Mouse (Mus musculus): ENCODE measurements around the gene Cyp11a1. TPM values are rescaled to one million over a fixed set of nuclear protein-coding genes. Genes with fewer than 3 reads are reported as not detected.

Cyp11a1 gene
- total RNA-seq, 2 experiments from 2014 or later, result 3.5 to 6.7 TPM

DNA sequence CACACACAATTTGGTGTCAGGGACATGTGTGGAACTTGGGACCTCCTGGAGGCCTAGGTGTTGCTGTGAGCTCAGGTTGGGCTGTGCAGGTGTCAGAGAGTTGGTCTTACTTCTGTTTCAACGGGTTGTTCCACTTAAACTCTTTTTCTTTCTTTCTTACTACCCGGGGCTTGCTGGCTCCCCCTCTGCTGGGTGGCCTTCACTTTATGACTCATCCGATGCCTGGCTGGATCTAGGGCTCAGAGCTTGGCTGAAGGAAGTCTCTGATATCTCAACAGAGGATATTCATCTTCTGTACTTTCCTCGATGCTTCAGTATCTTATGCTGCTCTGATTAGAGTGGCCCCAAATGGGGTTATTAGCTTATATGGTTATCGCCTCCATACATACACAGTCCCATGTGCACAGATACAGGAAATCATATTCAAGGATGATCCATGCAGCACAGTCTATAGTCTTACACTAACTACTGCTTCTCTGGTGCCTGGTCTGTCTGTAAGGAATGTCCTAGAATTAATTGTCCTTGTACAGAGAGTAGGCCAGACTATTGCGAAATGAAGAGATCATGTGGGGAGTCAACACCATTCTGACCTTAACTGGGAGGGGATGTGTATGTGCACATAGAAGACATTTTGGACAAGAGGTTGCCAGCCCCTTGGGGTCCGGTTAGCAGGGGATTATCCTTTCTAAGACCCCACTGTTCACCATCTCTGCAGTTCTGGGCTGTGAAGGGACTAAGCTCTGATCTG is 29.9 kb downstream of the Cyp11a1 start:
- peak in 1 of 2 experiments; percentile 52 for DNase-seq (ENCODE audit: low spot score in 2 of 2)
- intact Hi-C loops (cut with DNase I), result loop anchor here (5.0 kb wide), 1 partner anchor 246 kb away; no protein-coding TSS in a partner anchor

DNA sequence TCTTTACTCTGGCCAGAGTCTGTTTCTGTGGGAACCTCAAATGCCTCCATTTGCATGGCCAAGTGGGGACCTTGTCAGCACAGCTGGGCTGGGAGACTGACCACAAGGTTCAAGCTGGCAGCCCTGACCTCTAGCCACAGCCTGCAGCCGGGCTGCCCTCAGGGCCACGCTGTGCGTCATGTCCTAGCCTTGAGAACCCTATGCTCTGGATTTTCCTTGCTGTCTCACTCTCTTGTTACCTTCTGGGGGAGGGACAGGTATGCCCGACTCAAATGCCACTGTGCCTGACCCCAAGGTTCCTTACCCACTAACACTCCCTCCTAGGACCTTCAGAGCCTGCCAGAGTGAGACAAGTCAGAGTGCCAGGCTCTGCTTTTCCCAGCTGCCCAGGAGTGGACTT is 30.8 kb downstream of the Cyp11a1 start:
- intact Hi-C loops (cut with DNase I), result loop anchor here (5.0 kb wide), 1 partner anchor 245 kb away; no protein-coding TSS in a partner anchor
- no peak for DNase-seq (ENCODE audit: low spot score in 2 of 2)

DNA sequence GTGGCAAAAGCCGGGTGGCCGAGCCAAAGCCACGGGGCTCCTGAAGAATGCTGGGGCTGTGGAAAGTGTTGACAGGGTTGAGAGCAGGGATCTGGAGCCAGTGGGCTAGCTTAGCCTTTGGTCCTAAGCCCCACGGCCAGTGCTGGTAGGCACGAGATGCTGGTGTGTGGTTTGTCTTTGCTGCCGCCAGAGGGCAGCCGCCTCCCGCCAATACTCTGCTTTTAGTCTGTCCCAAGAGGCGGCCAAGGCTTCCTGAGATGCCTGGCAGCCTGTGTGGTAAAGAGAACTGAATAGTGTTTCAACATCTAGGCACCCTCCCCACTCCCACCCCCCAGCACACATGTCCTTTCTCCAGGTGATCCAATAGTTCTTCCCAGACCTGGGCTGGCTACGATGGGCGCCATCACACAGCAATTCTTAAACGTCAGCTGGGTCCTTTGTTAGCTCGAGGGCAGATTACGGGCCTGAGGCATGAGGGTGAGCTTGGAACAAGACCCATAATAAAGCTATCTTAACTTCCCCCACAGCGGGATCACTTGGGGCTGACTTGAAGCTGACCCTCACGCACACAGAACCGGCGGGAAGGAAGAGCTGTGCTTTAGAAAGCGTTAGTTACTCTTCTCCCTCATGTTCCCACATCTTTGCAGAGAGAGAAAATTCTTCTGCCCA is 32.4 kb downstream of the Cyp11a1 start:
- intact Hi-C loops (cut with DNase I), result loop anchor here (1.0 to 5.0 kb wide), 2 partner anchors 166 to 244 kb away; partner anchors contain the start of genes Islr and Islr2
- peak; percentile 82 to 85 for DNase-seq (ENCODE audit: low spot score in 2 of 2)

DNA sequence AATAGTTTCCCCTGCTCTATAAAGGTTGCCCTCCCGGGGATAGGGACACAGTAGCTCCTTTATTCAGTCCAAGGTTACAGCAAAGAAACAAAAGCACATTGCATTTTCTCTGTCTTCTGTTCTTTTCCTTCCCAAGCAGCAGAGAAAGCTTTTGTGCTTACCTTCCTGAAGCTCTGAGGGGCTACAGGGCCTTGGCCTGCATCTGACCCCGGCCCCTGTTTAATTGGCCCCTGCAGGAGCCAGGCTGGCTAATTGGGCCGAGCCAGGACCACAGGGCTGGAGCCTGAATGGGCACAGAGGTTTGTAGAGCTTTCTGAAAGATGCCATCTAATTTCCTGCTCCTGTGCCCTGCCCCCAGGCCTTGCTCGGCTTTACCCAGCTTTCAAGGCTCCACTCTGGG is 34.8 kb downstream of the Cyp11a1 start:
- intact Hi-C loops (cut with DNase I), result no loop called here
- DNase-seq (ENCODE audit: low spot score in 2 of 2), result no peak

DNA sequence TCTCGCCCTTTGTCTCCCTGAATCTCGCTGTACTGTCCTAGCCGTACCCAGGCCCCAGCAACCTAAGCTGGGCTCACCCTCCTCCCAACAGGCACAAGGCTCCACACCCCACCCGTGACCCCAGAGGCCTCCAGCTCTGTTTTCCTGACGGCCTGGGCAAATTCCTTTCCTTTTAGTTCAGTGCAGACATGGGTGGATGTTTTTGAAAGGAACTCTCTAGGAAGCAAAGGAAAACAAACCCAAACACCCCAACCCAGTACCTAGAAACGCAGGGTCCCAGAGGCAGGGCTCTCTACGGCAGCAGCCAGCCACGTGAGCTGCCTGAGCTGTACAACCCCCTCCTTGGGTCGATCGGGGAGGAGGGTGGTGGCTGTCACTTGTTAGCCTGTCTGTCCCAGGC is 36.2 kb downstream of the Cyp11a1 start:
- DNase-seq (ENCODE audit: low spot score in 2 of 2), result no peak
- intact Hi-C loops (cut with DNase I), result no loop called here

DNA sequence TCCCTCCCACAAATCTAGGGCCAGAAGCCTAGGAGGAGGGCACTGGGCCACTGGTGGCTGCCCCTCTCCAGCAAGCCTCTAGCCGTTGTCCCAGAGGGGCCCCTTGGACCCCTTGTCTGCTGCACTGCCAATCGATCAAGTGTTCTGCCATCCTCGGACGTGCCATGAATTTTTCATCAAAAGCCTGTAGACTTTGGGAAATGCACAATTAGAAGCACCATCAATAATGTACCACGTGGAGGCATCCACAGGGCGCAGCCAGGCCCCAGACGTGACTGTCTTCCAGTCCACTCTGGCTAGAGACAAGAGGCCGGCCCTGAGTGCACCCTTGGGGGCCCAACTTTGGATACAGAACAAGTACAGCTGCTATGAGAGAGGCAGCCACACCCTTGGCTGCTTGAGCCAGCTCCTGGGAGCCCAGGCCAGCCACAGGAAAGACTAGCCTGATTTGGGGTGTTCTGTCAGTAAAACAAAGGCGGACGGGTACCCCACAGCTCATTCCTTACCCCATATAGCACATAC is 37.3 kb downstream of the Cyp11a1 start:
- DNase-seq (ENCODE audit: low spot score in 2 of 2), result no peak
- intact Hi-C loops (cut with DNase I), result no loop called here

DNA sequence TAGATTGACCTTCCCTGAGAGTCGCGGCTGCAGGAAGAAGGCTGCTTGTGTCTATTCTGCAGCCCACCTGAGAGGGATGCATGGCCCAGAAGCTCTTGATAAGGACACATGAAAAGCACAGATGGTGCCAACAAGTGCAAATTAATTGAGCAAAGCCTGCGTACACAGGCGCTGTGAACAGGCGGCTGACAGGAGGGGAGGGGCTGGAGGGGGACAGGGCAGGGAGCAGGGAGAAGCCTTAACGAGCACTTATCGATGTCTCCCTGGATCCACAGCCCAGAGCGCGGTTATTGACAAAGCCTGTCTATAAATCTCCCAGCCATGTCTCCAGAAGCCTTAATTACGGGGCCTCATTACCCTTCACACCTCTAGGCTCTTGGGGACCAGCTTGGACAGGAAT is 38.6 kb downstream of the Cyp11a1 start:
- DNase-seq (ENCODE audit: low spot score in 2 of 2), result no peak
- intact Hi-C loops (cut with DNase I), result no loop called here

DNA sequence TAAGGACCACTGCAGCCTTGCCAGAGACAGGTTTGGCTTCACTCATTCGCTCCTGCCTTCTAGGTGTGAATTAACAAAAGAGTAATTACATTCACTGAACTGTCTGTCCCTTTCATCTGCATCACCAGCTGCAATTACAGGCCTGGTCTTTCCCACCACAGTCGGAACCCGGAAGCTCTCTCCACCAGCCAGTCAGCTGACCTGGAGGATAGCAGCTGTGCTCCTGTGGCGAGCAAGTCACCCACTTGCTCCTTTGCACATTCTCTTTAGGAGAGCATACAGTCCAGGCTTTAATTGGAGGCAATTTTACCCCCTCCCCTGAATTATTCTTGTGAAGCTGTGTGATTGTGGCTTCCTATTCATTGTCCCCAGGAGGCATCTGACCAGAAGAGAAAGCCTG is 39.4 kb downstream of the Cyp11a1 start:
- intact Hi-C loops (cut with DNase I), result no loop called here
- DNase-seq (ENCODE audit: low spot score in 2 of 2), result no peak

DNA sequence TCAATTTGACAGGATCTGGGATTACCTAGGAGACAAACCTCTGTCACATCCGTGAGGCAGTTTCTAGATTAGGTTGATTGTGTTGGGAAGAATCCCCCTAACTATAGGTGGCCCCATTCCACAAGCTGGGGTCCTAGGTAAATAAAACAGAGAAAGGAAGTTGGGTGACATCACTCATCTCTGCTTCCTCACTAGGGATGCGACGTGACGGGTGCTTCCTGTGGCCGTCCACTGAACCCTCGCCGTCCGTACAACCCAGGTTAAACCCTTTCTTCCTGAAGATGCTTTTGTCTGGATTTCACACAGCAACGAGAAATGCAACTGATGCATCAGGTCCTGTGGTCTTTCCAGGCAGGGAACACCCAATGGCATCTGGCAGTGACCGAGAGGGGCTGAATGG is 40.9 kb downstream of the Cyp11a1 start:
- intact Hi-C loops (cut with DNase I), result no loop called here
- no peak for DNase-seq (ENCODE audit: low spot score in 2 of 2)

DNA sequence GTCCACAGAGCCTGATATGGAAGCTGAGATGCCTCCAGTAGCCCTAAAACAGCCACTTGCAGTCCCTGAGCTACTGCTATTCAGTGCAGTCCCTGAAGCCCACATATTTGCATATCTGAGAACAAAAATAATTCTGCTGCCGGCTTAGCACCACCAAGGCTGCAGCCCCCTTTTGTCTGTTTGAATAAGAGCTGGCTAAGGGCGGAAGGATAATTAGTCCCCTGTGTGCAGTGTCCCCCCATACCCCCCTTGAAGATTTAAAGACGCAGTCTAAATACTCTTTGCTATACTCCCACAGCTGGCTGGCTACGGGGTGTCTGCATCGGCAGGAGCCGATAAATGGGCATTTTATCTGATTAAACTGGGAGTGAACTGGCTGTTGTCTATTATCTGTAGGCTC is 42.4 kb downstream of the Cyp11a1 start:
- intact Hi-C loops (cut with DNase I), result no loop called here
- no peak for DNase-seq (ENCODE audit: low spot score in 2 of 2)

DNA sequence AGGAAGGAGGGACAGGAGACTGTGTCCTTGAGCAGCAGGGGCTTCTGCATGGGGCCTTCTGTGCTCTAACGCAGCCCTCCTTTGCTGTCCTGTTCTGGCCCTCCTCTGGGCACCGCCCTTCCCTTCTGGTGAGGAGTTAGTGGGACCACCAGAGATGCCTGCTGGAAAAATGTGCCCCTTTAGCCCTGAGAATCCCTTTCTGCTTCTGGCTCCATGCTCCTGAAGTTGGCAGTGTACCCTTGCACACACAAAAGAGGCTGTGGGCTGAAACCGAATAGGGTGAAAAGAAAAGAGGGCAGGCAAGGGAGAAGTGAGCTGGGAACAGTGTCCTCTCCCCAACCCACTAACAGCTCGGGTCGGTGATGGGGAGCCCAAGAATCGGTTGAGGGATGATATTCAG is 43.0 kb downstream of the Cyp11a1 start:
- no peak for DNase-seq (ENCODE audit: low spot score in 2 of 2)
- intact Hi-C loops (cut with DNase I), result no loop called here

DNA sequence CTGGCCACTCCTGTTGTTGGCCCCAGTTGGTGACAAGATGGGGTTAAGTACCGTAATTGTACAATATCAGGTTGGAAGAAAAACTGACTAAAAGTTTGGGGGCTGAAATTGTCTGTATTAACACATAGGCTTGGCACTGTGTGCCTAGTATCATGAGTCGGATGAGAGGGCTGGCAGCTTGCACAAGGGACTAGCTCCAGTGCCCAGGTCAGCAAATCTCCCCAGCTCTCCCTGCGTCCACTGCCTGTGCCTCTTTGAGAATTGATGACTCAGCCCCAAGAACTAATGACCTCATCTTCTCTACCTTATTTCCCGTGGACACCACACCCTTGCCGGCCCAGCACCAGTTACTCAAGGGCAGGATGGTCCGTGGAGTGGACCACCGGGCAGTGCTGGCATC is 43.6 kb downstream of the Cyp11a1 start:
- intact Hi-C loops (cut with DNase I), result no loop called here
- DNase-seq (ENCODE audit: low spot score in 2 of 2), result no peak

DNA sequence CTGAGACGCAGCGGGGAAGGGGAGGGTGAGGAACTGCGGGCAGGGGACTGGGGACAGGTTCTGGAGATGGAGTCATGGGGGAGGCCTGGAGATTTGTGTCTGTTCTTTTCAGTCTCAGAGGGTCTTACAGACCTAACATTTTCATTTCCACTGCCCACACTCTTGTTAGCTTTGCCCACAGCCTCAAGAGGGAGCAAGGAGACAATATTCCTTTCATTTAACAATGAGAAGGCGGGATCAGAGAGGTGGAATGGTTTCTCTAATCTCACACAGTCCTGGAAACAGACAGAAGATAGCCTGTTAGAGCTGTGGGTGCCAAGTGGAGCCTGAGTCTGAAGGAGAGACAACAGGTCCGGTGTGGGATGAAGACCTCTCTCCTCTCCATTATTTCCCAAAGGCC is 45.7 kb downstream of the Cyp11a1 start:
- intact Hi-C loops (cut with DNase I), result no loop called here
- peak in 1 of 2 experiments; percentile 38 for DNase-seq (ENCODE audit: low spot score in 2 of 2)

DNA sequence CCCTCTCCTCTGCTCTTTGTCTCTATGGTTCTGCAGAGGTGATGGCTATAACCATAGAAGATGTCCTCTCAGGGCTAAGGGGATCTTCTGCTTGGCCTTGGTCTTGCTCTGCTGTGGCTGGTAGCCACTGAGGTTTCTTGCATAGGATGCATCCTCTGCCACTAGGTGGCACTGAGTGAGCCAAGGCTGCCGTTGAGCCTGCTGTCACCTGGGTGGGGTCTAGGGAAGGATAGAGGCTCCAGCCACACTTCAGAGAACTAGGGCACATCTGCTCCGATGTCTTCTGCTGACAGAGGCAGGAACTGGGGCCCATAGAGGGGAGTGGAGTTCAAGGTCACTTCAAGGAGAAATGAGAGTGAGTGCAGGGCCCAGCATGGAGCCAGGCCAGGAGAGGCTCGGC is 46.9 kb downstream of the Cyp11a1 start:
- intact Hi-C loops (cut with DNase I), result loop anchor here (1.0 kb wide), 1 partner anchor 151 kb away; the partner anchor contains the start of genes Islr and Islr2
- DNase-seq (ENCODE audit: low spot score in 2 of 2), result peak; percentile 77 to 79

DNA sequence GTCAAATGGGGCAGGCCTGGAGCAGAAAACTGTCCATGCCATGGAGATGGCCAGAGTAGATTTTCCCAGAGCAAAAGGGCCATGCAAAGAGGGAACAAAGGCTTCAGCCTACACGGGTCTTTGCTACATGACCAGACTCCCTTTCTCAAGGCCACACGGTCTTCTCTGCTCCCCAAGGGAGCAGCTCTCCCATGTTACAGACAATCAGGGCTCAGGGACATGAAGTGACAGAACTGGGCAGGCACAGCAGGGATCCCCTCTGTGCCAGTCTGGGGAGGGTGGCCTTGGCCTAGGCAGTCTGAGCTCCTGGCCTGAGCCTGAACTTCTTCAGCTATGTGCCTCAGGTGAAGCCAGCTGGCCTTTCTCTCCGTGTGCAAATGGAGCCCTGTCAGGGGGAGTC is 47.3 kb downstream of the Cyp11a1 start:
- intact Hi-C loops (cut with DNase I), result loop anchor here (1.0 kb wide), 1 partner anchor 151 kb away; the partner anchor contains the start of genes Islr and Islr2
- no peak for DNase-seq (ENCODE audit: low spot score in 2 of 2)

DNA sequence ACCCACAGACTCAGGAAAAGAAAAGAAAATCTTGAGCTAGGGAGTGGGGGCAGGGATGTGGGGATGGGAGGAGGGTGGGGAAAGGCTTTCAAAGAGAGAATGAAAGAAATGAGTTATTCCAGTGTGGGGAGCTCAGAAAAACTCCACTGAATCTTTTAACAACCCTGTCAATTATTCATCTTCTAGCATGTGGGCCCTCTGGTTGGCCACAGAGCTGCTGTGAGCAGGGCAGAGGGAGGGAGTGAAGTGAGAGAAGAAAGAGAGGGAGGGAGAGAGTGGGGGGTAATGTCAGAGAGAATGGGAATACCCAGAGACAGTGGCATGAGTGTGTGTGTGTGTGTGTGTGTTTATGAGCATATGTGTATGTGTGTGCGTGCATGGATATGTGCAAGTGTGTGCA is 47.8 kb downstream of the Cyp11a1 start:
- intact Hi-C loops (cut with DNase I), result no loop called here
- no peak for DNase-seq (ENCODE audit: low spot score in 2 of 2)

DNA sequence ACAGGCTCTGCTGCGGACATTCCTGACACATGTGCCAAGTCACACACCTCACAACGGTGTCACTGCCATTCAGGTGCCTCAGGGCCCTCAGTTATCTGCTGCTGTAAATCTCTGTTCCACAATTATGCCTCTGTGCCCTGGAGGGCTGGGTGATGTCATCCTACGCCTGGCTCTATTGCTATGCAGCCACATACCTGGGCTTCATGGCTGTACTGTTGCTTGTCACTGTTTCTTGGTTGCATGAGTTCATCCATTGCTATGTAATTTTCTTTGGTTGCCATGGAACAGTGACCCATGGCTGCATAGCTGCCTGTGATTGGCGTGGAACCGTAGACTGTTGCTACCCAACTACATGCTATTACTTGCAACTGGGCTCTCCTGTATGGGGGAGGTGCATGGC is 49.5 kb downstream of the Cyp11a1 start:
- intact Hi-C loops (cut with DNase I), result no loop called here

DNA sequence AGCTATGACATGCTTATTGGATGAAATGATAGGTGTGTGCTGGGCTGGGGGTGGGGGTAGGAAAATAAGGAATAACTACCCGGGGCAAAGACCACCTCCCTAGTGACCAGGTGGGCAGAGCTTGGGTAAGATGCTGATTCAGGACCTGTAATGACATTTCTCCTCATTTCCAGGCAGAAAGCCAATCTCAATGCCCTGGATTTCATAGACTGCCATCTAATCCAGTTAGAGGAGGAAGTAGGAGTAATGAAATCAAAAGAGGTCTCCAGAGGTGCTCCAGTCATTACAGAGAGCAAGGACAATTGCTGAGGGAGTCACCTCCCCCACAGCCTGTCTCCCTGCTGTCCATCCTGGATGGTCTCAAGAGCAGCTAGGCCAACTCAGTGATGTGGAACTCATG is 53.7 kb downstream of the Cyp11a1 start:
- DNase-seq (ENCODE audit: low spot score in 2 of 2), result no peak
- intact Hi-C loops (cut with DNase I), result no loop called here

More for the DNA sequence above, 49.5 kb downstream of the Cyp11a1 start:
- no peak for DNase-seq (ENCODE audit: low spot score in 2 of 2)

DNA sequence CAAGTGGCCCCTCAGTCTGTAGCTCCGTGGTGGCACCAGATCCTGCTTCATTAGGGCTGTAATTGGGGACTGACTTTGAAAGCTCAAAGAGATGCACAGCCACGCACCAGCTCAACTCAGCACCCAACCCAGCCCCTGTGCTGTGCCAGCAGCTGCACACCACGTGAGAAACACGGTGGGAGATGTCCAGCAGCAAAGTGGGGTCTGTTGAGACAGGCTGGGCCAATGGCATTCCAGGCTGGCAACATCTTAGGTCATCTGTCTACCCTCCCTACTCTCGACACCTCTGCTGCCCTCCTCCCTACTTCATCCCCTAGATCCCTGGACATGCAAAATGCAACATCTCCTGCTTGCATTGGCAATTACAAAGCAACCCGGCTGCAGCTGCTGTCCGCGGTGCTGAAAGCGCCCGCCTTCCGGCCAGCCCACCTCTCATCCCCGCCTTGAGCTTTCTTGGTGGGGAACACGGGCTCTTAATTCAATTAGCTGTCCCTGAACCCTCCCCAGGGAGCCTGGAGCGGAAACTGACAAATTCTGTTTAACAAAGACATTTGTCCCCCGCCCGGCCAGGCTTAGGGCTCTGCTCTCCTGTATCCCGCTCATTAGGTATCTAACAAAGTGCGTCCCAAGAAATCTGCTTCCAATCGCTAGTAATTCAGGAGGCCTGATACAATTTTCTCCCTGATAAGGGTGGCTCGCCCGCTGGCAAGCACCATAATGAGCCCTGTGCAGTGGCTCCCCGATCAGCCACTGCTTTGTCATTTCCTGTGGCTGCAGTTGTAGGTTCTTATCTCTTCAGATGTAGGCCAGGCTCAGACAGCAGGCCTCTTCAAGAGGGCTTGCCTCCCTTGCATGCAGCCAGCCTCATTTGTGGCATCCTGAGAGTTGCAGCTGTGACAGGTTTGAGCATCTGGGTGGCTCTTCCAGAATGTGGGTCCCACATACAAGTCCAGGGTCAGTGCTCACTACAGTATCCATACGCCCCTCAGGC is 54.8 kb downstream of the Cyp11a1 start:
- no peak for DNase-seq (ENCODE audit: low spot score in 2 of 2)

DNA sequence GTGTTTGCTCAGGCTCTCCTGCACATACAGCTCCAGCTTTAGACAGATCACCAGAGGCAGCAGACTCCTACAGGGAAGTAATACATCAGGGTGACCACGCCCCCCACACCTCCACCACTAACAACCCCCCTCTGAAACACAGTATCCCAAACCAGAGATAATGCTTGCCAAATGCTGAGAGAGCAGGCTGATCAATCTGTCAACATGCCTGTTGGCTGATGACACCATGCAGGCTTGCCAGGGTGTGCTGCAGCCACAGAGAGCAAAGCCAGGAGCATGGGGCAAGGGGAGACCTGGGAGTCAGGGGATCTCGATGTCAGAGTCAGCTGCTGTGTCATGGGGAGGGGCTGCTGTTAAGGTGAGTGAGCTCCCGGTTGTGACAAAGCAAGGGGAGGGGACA is 57.3 kb downstream of the Cyp11a1 start, which contains the start of gene Stra6:
Gene Stra6 (plus strand): TSS at position 258 of the 400 bp plus-strand sequence.
- intact Hi-C loops (cut with DNase I), result no loop called here
- no peak for DNase-seq (ENCODE audit: low spot score in 2 of 2)

More for the DNA sequence above, 54.8 kb downstream of the Cyp11a1 start:
- intact Hi-C loops (cut with DNase I), result no loop called here
